In genomic region chr7:138248176-138248575, GRCm38 (mm10) we compare ENCODE assay signal across 11 mouse cellular contexts.
DNase-seq lines count a peak whose midpoint lies in the region; ATAC-seq and TF ChIP-seq lines count a peak whose summit lies in the region.
"Had no signal": no experiment of that assay in that cellular context is flagged by ENCODE, and none has a peak within 500 bp of the region (broad histone marks: within the 10 kb centered on the region; RNA-seq: fewer than 3 reads in every experiment).

No protein-coding gene starts in this region.

- H3K36me3 ChIP-seq in hindbrain, embryonic 13.5 days: no peaks in the 10 kb centered on the region
- H3K36me3 ChIP-seq in hindbrain, embryonic 16.5 days (ENCODE audit: control insufficient read depth, insufficient read depth, low read length): no peaks in the 10 kb centered on the region
- H3K36me3 ChIP-seq in midbrain, postnatal 0 days (ENCODE audit: insufficient read depth, low read length): no peaks in the 10 kb centered on the region
- no peaks in the 10 kb centered on the region for H3K36me3 ChIP-seq in midbrain, embryonic 10.5 days
- H3K36me3 ChIP-seq: neural tube, embryonic 15.5 days had no signal

- ATAC-seq in hindbrain, embryonic 13.5 days (ENCODE audit: low FRiP score): no peak
- no peak for ATAC-seq in hindbrain, embryonic 16.5 days
- ATAC-seq in midbrain, postnatal 0 days (ENCODE audit: low FRiP score): no peak

- no peaks in the 10 kb centered on the region for H3K9me3 ChIP-seq in hindbrain, embryonic 13.5 days
- no peaks in the 10 kb centered on the region for H3K9me3 ChIP-seq in hindbrain, embryonic 16.5 days (ENCODE audit: control insufficient read depth, low read length)
- no peaks in the 10 kb centered on the region for H3K9me3 ChIP-seq in midbrain, postnatal 0 days (ENCODE audit: low read length)
- H3K9me3 ChIP-seq in midbrain, embryonic 10.5 days (replicated peaks): no peaks in the 10 kb centered on the region
- H3K9me3 ChIP-seq: neural tube, embryonic 15.5 days had no signal

- H3K27me3 ChIP-seq in hindbrain, embryonic 13.5 days: no peaks in the 10 kb centered on the region
- no peaks in the 10 kb centered on the region for H3K27me3 ChIP-seq in hindbrain, embryonic 16.5 days (replicated peaks; ENCODE audit: control insufficient read depth, insufficient read depth, low read length)
- H3K27me3 ChIP-seq in midbrain, postnatal 0 days (ENCODE audit: insufficient read depth, low read length): no peaks in the 10 kb centered on the region
- no peaks in the 10 kb centered on the region for H3K27me3 ChIP-seq in midbrain, embryonic 10.5 days (ENCODE audit: low read depth, poor library complexity, severe bottlenecking)
- H3K27me3 ChIP-seq: neural tube, embryonic 15.5 days had no signal

- H3K4me3 ChIP-seq in hindbrain, embryonic 13.5 days: no peak overlapping the region
- no peak overlapping the region for H3K4me3 ChIP-seq in hindbrain, embryonic 16.5 days (ENCODE audit: low read length)
- no peak overlapping the region for H3K4me3 ChIP-seq in midbrain, postnatal 0 days (ENCODE audit: low read depth, low read length)
- H3K4me3 ChIP-seq in midbrain, embryonic 10.5 days: no peak overlapping the region
- H3K4me3 ChIP-seq: neural tube, embryonic 15.5 days had no signal

- WGBS in hindbrain, embryonic 13.5 days: 79% methylated on average over 3 of the region's 3 CpGs
- WGBS in hindbrain, embryonic 16.5 days: 70% methylated on average over 3 of the region's 3 CpGs
- 74% methylated on average over 3 of the region's 3 CpGs for WGBS in midbrain, postnatal 0 days
- 80% methylated on average over 3 of the region's 3 CpGs for WGBS in midbrain, embryonic 10.5 days

- 0 out of 2 replicates have a peak overlapping the region, but pooled peaks have one; percentile 25 for H3K27ac ChIP-seq in hindbrain, embryonic 13.5 days
- H3K27ac ChIP-seq in hindbrain, embryonic 16.5 days (ENCODE audit: low read depth, low read length): no peak overlapping the region
- H3K27ac ChIP-seq in midbrain, postnatal 0 days (ENCODE audit: low read depth, low read length): no peak overlapping the region
- H3K27ac ChIP-seq in midbrain, embryonic 10.5 days (replicated peaks): no peak overlapping the region
- H3K27ac ChIP-seq: macrophage; neural tube, embryonic 15.5 days had no signal

- peak; percentile 7 to 33 for DNase-seq in adrenal gland, adult (ENCODE audit: inconsistent age in 2 of 2, low spot score in 1 of 2)
- no peak for DNase-seq in adrenal gland, adult 18-20 months (ENCODE audit: low spot score in 2 of 2)
- DNase-seq in midbrain, postnatal 0 days (ENCODE audit: low spot score): peak; percentile 55
- DNase-seq in midbrain, embryonic 10.5 days (ENCODE audit: low spot score): no peak
- DNase-seq in retina, postnatal 1 day: peak; percentile 42
- no peak for DNase-seq in spleen, postnatal 14 days (ENCODE audit: low spot score in 2 of 2)
- DNase-seq: kidney, adult 11 months had no signal

- 0 out of 2 replicates have a peak, but pooled peaks cover 7% of the 10 kb centered on the region for H3K4me1 ChIP-seq in hindbrain, embryonic 13.5 days (replicated peaks)
- H3K4me1 ChIP-seq in hindbrain, embryonic 16.5 days (ENCODE audit: control insufficient read depth, insufficient read depth, low read depth, low read length): no peaks in the 10 kb centered on the region
- no peaks in the 10 kb centered on the region for H3K4me1 ChIP-seq in midbrain, postnatal 0 days (ENCODE audit: insufficient read depth, low read length)
- no peaks in the 10 kb centered on the region for H3K4me1 ChIP-seq in midbrain, embryonic 10.5 days

- H3K4me2 ChIP-seq in hindbrain, embryonic 13.5 days: no peak overlapping the region
- no peak overlapping the region for H3K4me2 ChIP-seq in hindbrain, embryonic 16.5 days (ENCODE audit: low read length)
- no peak overlapping the region for H3K4me2 ChIP-seq in midbrain, postnatal 0 days (ENCODE audit: low read depth, low read length, poor library complexity, severe bottlenecking)
- H3K4me2 ChIP-seq: neural tube, embryonic 15.5 days had no signal

- H3K9ac ChIP-seq in hindbrain, embryonic 13.5 days: no peak overlapping the region
- no peak overlapping the region for H3K9ac ChIP-seq in hindbrain, embryonic 16.5 days (ENCODE audit: low read depth, low read length)
- no peak overlapping the region for H3K9ac ChIP-seq in midbrain, postnatal 0 days (replicated peaks; ENCODE audit: low read length, poor library complexity, severe bottlenecking)
- H3K9ac ChIP-seq: neural tube, embryonic 15.5 days had no signal

- peak; percentile 76 for TF ChIP-seq CTCF in midbrain, postnatal 0 days (IDR thresholded peaks at IDR 0.05)

Comparison
In these comparisons a context has a peak if more than half of its experiments do, and no peak if none do; other contexts are left out.
1. DNase-seq: peak in adrenal gland, adult (2 of 2), midbrain, postnatal 0 days (single experiment) and retina, postnatal 1 day (single experiment); none in adrenal gland, adult 18-20 months (0 of 2), midbrain, embryonic 10.5 days (single experiment) and spleen, postnatal 14 days (0 of 2).